Mouse (Mus musculus) kidney, embryonic 16.5 days (tissue): ENCODE measurements at regions not wholly inside any gene's neighbourhood (a gene's known extent, or its start where the extent isn't known, plus 50 kb on each side); places are given as distances from the start of the nearest gene placed in this dataset.
A peak's percentile ranks its signal among the peaks of the same experiment; 100 is the strongest.

Experiments
- ATAC-seq: fragments of 200-750 bp; cut with Nextera tagmentation; 2 replicates; pipeline ENCODE4 v1.8.0; 2017; ENCODE audit warnings: moderate TSS enrichment; ENCODE audit not compliant: low FRiP score, low TSS enrichment
- H3K27ac ChIP-seq: fragments of 300-500 bp; sonication (generic); 2 replicates; pipeline ENCODE4 v1.5.1; 2014; ENCODE audit warnings: low read length
- H3K27me3 ChIP-seq: fragments of 300-500 bp; sonication (generic); 2 replicates; pipeline ENCODE4 v1.6.1; 2014; ENCODE audit warnings: low read length, control low read depth, mixed read lengths; ENCODE audit not compliant: insufficient read depth
- H3K36me3 ChIP-seq: fragments of 300-500 bp; sonication (generic); 2 replicates; pipeline ENCODE4 v1.6.1; 2014; ENCODE audit warnings: low read length, control low read depth, mixed read lengths; ENCODE audit not compliant: insufficient read depth
- H3K4me1 ChIP-seq: fragments of 300-500 bp; sonication (generic); 2 replicates; pipeline ENCODE4 v1.6.1; 2014; ENCODE audit warnings: low read length, control low read depth, mixed read lengths; ENCODE audit not compliant: insufficient read depth
- H3K4me2 ChIP-seq: fragments of 300-500 bp; sonication (generic); replicated peaks from 2 replicates; pipeline ENCODE4 v1.6.1; 2014; ENCODE audit warnings: low read depth, low read length
- H3K4me3 ChIP-seq: fragments of 300-500 bp; sonication (generic); 2 replicates; pipeline ENCODE4 v1.5.1; 2014; ENCODE audit warnings: mild to moderate bottlenecking, low read length
- H3K9ac ChIP-seq: fragments of 300-500 bp; sonication (generic); replicated peaks from 2 replicates; pipeline ENCODE4 v1.6.1; 2014; ENCODE audit warnings: low read length
- H3K9me3 ChIP-seq: fragments of 300-500 bp; sonication (generic); 2 replicates; pipeline ENCODE4 v1.6.1; 2016; ENCODE audit warnings: low read length, control low read depth
- WGBS: fragments of 180-500 bp; shearing (Covaris S2); extraction: QIAGEN DNeasy Blood & Tissue Kit; methylation state at CpG from one replicate; pipeline ENCODE4 v1.1.7; 2014; 5-methylcytosine and 5-hydroxymethylcytosine counted together

DNA sequence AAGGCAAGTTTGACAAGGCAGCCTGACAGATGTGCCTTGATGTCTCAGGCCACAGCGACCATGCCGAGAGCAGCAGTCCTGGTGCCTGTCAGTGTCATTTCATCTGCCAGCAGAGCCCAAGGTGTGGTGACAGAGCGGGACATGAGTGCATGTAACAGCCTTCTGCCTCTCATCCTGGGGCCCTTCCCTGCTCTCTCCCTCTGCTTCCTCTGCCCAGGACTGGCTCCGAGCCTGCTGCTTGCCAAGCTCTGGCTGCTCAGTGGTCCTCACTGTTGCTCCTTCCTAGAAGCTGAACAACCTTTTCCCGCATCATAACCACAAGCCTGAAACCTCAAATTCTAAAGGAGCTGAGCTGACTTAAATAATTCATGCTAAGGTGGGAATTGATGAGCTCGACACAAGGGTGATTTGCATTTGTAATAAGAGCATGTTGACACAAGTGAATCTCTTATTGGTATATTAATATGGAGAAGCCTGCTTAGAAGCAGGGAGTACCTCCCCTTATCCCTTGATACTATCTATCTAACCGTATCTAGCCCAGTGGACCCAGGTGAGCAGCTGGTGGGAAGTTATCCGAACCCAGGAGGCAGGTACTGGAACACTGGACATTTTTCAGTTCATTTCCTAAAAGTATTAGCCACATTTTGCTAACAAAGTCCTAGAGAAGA lies 186.8 kb downstream of the Stk31 start:
- H3K27ac ChIP-seq, result no peak overlapping the region
- WGBS, result 81% methylated on average over 8 of the region's 8 CpGs

DNA sequence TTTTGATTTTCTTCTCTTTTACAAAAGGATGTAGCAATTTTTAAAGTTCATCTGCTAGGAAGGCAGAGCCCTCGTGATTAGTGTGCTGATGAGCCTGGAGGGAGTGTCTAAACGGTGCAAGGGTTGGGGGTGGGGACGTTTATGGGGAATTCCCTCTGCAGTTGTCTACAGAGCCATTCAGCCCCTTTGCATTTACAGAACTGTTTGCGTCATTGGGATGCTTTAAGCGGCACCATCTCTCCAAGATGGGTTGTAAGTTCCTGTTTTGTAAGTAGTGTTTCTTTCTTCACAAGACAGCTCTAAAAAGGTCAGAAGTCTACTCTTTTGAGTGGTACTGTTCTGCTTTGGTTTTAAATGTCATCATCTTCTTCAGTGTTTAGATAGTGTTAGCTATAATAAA lies 191.1 kb downstream of the Stk31 start:
- Histone ChIP-seq H3K9ac (no peak overlapping the region), H3K9me3 (no peaks in the 10 kb centered on the region), H3K4me1 (no peaks in the 10 kb centered on the region), H3K4me2 (no peak overlapping the region), H3K4me3 (no peak overlapping the region), H3K27me3 (no peaks in the 10 kb centered on the region), H3K27ac (no peak overlapping the region), H3K36me3 (no peaks in the 10 kb centered on the region)
- 43% methylated on average over 5 of the region's 5 CpGs for WGBS
- ATAC-seq, result no peak

More for the DNA sequence above, 186.8 kb downstream of the Stk31 start:
- Histone ChIP-seq H3K9me3 (no peaks in the 10 kb centered on the region), H3K9ac (no peak overlapping the region), H3K4me2 (no peak overlapping the region), H3K27me3 (no peaks in the 10 kb centered on the region), H3K4me1 (no peaks in the 10 kb centered on the region), H3K4me3 (no peak overlapping the region), H3K36me3 (no peaks in the 10 kb centered on the region)
- no peak for ATAC-seq

DNA sequence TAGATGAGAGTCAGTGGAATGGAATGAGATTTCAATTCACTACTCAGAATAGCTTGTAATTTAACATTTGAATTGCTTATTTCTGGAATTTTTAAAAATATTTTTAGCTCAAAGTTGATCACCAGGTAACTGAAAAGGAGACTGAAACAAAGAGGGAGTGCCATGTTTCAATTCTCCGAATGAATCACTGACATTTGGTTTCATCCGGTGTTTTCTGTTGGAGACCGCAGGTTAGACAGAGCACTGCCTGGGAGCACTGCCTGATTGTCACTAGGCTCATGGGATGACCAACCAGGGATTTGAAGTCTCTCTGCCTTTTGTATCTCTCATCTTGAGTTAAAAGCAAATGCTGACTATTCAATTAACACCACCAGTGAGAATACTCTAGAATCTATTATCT lies 193.3 kb downstream of the Stk31 start:
- Histone ChIP-seq H3K4me2 (no peak overlapping the region), H3K4me3 (no peak overlapping the region), H3K4me1 (no peaks in the 10 kb centered on the region), H3K9ac (no peak overlapping the region), H3K27ac (no peak overlapping the region), H3K9me3 (no peaks in the 10 kb centered on the region), H3K36me3 (no peaks in the 10 kb centered on the region), H3K27me3 (no peaks in the 10 kb centered on the region)
- WGBS, result 92% methylated on average over 3 of the region's 3 CpGs
- no peak for ATAC-seq

DNA sequence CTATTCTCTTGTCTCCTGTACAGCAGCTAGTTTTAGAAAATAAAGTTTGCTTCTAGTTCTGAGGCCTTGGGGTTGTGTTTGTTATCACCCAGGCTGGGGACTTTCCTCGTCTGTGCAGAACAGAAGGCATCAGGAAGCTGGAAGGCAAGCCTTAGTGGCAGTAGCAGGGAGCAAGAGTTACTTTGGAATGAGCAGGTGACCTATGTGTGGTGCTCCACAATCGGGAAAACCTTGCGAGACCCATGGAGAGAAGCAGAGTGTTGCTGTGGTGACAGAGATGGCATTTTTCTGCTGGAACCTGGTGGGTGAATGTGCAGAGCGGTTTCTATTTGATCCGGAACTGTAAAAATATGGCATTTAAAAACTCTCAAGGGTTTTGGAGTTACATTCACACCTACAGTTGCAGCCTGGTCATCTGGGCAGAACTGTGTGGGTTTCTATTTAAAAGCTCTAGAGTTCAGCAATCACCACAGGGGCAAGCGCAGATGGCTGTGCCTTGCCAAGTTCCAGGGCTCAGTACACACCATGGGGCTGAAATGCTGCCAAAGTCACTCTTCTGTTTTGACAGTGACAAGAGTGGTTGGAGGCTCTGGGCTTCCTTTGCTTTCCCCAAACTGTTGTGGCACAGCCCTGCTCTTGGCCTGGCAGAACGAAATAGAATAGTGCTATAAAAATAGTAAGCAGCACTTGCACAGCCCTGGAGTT lies 195.7 kb downstream of the Stk31 start:
- Histone ChIP-seq H3K9me3 (no peaks in the 10 kb centered on the region), H3K27me3 (no peaks in the 10 kb centered on the region), H3K36me3 (no peaks in the 10 kb centered on the region), H3K4me3 (no peak overlapping the region), H3K4me2 (no peak overlapping the region), H3K4me1 (no peaks in the 10 kb centered on the region), H3K27ac (no peak overlapping the region), H3K9ac (no peak overlapping the region)
- no peak for ATAC-seq
- WGBS, result 81% methylated on average over 7 of the region's 7 CpGs

DNA sequence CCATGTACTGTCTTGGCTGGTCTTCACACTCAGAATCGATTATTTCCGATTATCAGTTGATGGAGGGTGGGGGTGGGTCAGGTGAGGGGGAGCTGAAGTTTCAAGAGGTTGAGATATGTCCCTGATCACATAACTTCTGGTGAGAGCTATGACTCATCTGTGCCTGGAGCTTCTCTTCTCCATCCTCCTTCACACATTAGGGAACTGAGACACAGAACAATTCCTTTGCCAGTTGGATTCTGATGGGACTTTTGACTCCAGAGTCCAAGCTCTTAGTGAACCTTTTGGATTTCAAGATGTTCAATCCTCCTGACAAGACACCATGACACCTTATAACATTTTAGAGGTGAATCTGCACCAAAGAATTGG lies 196.2 kb downstream of the Stk31 start:
- 89% methylated on average over 2 of the region's 2 CpGs for WGBS
- no peaks in the 10 kb centered on the region for H3K9me3 ChIP-seq
- ATAC-seq, result no peak
- H3K4me2 ChIP-seq, result no peak overlapping the region
- H3K4me1 ChIP-seq, result no peaks in the 10 kb centered on the region
- no peak overlapping the region for H3K9ac ChIP-seq
- no peak overlapping the region for H3K27ac ChIP-seq
- no peaks in the 10 kb centered on the region for H3K27me3 ChIP-seq
- no peak overlapping the region for H3K4me3 ChIP-seq
- H3K36me3 ChIP-seq, result no peaks in the 10 kb centered on the region

DNA sequence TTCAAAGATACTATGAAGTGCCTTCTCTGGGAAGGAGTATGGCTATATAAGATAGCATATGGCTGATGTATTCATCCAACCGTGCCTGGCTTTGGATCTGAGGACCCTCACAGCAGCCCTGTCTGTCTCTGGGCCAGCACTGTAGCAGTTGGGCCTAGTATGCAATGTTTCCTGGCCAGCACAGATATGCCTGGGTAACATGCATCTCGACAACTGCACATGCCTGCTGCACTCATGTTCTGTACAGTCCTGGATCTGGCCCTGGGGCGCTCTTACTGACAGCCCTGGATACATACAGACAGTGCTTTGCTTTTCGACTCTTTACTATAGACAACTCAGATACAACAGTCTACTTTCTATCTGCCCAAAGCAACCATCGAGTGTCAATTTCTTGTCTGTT lies 197.3 kb downstream of the Stk31 start:
- Histone ChIP-seq H3K27me3 (no peaks in the 10 kb centered on the region), H3K9ac (no peak overlapping the region), H3K36me3 (no peaks in the 10 kb centered on the region), H3K27ac (no peak overlapping the region), H3K4me1 (no peaks in the 10 kb centered on the region), H3K4me3 (no peak overlapping the region), H3K4me2 (no peak overlapping the region), H3K9me3 (no peaks in the 10 kb centered on the region)
- ATAC-seq, result no peak
- 94% methylated on average over 5 of the region's 5 CpGs for WGBS

DNA sequence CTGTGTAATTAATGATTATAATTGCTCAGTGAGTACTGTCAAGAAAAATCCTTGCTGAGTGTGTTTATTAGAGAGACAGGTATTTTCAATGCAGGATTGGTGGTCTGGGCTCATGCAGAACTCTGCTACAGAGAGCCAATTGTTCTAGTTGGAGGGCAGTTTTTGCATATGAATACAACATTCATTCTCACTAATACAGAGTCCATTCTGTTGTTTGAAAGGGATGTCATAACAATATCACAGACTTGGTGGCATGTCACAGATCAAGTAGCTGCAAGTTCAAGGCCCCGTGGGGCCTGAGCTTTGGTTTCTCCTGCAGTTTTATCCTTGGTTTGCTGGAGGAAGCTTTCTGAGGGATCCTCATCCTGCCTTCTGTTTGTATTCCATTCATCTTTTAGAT lies 207.8 kb downstream of the Stk31 start:
- H3K27me3 ChIP-seq, result no peaks in the 10 kb centered on the region
- no peaks in the 10 kb centered on the region for H3K36me3 ChIP-seq
- ATAC-seq, result no peak
- no peak overlapping the region for H3K4me3 ChIP-seq
- no peak overlapping the region for H3K9ac ChIP-seq
- no peak overlapping the region for H3K27ac ChIP-seq
- peaks cover 9% of the 10 kb centered on the region for H3K4me1 ChIP-seq
- no peaks in the 10 kb centered on the region for H3K9me3 ChIP-seq
- no peak overlapping the region for H3K4me2 ChIP-seq
- 78% methylated on average over 1 of the region's 1 CpGs for WGBS

DNA sequence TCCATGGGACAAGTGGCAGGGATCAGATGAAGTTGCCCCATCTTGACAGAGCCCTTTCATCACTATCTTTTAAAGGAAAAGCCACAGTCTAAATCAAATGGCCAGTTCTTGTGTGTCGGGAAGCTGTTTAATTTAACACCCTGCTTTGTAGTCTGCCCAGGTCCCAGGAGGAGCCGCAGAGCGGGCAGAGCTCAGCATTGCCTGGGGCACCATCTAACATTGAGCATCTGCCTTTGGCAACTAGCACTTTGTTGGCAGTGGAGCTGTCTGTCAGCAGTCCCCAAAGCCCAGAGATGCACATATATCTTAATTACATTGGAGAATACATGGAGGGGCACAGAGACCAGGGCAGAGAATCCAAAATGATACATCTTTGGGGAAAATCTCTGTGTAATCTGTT lies 208.4 kb downstream of the Stk31 start:
- no peaks in the 10 kb centered on the region for H3K9me3 ChIP-seq
- no peak overlapping the region for H3K4me2 ChIP-seq
- no peak for ATAC-seq
- peaks cover 9% of the 10 kb centered on the region for H3K4me1 ChIP-seq
- no peak overlapping the region for H3K4me3 ChIP-seq
- H3K27me3 ChIP-seq, result no peaks in the 10 kb centered on the region
- H3K36me3 ChIP-seq, result no peaks in the 10 kb centered on the region
- no peak overlapping the region for H3K9ac ChIP-seq
- WGBS, result 52% methylated on average over 3 of the region's 3 CpGs
- no peak overlapping the region for H3K27ac ChIP-seq

DNA sequence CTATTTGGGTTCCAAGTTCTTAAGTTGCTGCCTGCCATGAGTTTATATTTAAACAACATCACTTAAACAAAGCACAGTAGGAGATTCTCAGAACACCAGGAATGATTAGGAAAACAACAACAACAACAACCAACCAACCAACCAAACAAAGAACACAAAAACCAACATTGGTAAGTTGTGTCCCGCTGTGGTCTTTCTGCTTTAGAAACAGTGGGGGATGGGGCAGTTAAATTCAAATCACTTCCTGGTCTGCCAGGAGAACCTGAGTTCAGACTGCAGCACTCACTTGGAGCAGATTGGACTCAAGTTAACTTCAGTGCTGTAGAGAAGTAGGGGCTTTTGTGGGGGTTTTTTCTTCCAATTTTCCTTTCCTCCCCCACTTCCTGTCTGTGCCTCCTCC lies 210.6 kb downstream of the Stk31 start:
- no peak for ATAC-seq
- WGBS, result 0% methylated on average over 1 of the region's 1 CpGs

DNA sequence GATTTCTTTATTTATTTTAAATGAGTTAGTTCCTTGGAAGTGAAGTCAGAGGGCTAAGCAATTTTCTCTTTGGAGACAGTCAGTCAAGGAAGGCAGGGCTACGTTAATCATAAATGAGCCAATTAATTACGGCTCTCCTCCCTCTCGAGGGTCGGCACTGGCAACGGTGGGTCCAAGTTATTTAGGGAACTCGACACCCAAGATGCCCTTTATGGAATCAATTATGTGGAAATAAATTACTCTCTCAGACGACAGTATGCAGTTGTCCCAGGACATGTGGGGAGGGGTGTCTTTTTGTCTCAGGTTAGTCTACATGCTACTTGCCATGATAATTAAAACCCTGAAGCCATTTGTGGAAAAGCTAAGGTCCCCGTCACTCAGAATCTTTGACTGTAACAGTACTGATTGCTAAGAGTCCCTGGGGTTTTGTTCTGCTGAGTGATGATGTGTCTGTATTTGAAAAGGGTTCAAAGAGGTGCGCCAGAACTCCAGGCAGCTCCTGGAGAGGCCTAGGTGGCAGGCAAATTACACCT lies 211.3 kb downstream of the Stk31 start:
- no peaks in the 10 kb centered on the region for H3K27me3 ChIP-seq
- no peaks in the 10 kb centered on the region for H3K9me3 ChIP-seq
- H3K27ac ChIP-seq, result no peak overlapping the region
- 21% methylated on average over 9 of the region's 9 CpGs for WGBS
- H3K4me3 ChIP-seq, result no peak overlapping the region
- H3K4me1 ChIP-seq, result peaks cover 9% of the 10 kb centered on the region
- H3K9ac ChIP-seq, result no peak overlapping the region
- ATAC-seq, result no peak
- 0 out of 2 replicates have a peak overlapping the region, but pooled peaks have one; percentile 2 for H3K4me2 ChIP-seq
- no peaks in the 10 kb centered on the region for H3K36me3 ChIP-seq

More for the DNA sequence above, 210.6 kb downstream of the Stk31 start:
- H3K4me1 ChIP-seq, result peaks cover 9% of the 10 kb centered on the region
- no peak overlapping the region for H3K4me3 ChIP-seq
- no peaks in the 10 kb centered on the region for H3K27me3 ChIP-seq
- no peak overlapping the region for H3K9ac ChIP-seq
- no peaks in the 10 kb centered on the region for H3K36me3 ChIP-seq
- H3K9me3 ChIP-seq, result no peaks in the 10 kb centered on the region
- 0 out of 2 replicates have a peak overlapping the region, but pooled peaks have one; percentile 2 for H3K4me2 ChIP-seq
- no peak overlapping the region for H3K27ac ChIP-seq
